Mouse (Mus musculus): ENCODE measurements at regions not wholly inside any gene's neighbourhood (a gene's known extent, or its start where the extent isn't known, plus 50 kb on each side); places are given as distances from the start of the nearest gene placed in this dataset.
A peak's percentile ranks its signal among the peaks of the same experiment; 100 is the strongest.

GRCm38 (mm10) chr14:58985838-58986237 is 156.9 kb downstream of the 1700129C05Rik start:
- H3K27me3 ChIP-seq (replicated peaks; ENCODE audit: control insufficient read depth, insufficient read depth, low read length) = no peaks in the 10 kb centered on the region
- peak overlapping the region; percentile 14; the same call in 1 of the 2 replicates for H3K27ac ChIP-seq (ENCODE audit: low read length)
- peak; percentile 86 for ATAC-seq
- no peak overlapping the region for H3K9ac ChIP-seq (replicated peaks; ENCODE audit: low read depth, low read length)
- no peak overlapping the region for H3K4me3 ChIP-seq (replicated peaks; ENCODE audit: low read length)
- WGBS = 47% methylated on average over 5 of the region's 5 CpGs
- no peaks in the 10 kb centered on the region for H3K9me3 ChIP-seq (ENCODE audit: control insufficient read depth, low read length)
- no peak overlapping the region for H3K4me2 ChIP-seq (ENCODE audit: low read length)
- H3K4me1 ChIP-seq (replicated peaks; ENCODE audit: control insufficient read depth, insufficient read depth, low read length) = peaks cover 10% of the 10 kb centered on the region
- no peaks in the 10 kb centered on the region for H3K36me3 ChIP-seq (ENCODE audit: control insufficient read depth, insufficient read depth)

- H3K27ac ChIP-seq (ENCODE audit: low read length) = no peak overlapping the region
- H3K36me3 ChIP-seq (ENCODE audit: control insufficient read depth, insufficient read depth) = no peaks in the 10 kb centered on the region
- WGBS = 84% methylated on average over 4 of the region's 4 CpGs
- H3K27me3 ChIP-seq (replicated peaks; ENCODE audit: control insufficient read depth, insufficient read depth, low read length) = no peaks in the 10 kb centered on the region
- ATAC-seq = no peak
- H3K4me1 ChIP-seq (replicated peaks; ENCODE audit: control insufficient read depth, insufficient read depth, low read length) = no peaks in the 10 kb centered on the region
- no peak overlapping the region for H3K9ac ChIP-seq (replicated peaks; ENCODE audit: low read depth, low read length)
- H3K9me3 ChIP-seq (ENCODE audit: control insufficient read depth, low read length) = no peaks in the 10 kb centered on the region
- H3K4me3 ChIP-seq (replicated peaks; ENCODE audit: low read length) = no peak overlapping the region
- H3K4me2 ChIP-seq (ENCODE audit: low read length) = no peak overlapping the region
Measured at GRCm38 (mm10) chr14:58976791-58977190, 165.9 kb downstream of the 1700129C05Rik start.

GRCm38 (mm10) chr14:58969248-58969647 is 173.4 kb downstream of the 1700129C05Rik start:
- H3K27ac ChIP-seq (ENCODE audit: low read length) = no peak overlapping the region
- H3K9me3 ChIP-seq (ENCODE audit: control insufficient read depth, low read length) = no peaks in the 10 kb centered on the region
- WGBS = 71% methylated on average over 3 of the region's 3 CpGs
- H3K9ac ChIP-seq (replicated peaks; ENCODE audit: low read depth, low read length) = no peak overlapping the region
- no peaks in the 10 kb centered on the region for H3K36me3 ChIP-seq (ENCODE audit: control insufficient read depth, insufficient read depth)
- no peak overlapping the region for H3K4me2 ChIP-seq (ENCODE audit: low read length)
- ATAC-seq = no peak
- no peaks in the 10 kb centered on the region for H3K4me1 ChIP-seq (replicated peaks; ENCODE audit: control insufficient read depth, insufficient read depth, low read length)
- no peaks in the 10 kb centered on the region for H3K27me3 ChIP-seq (replicated peaks; ENCODE audit: control insufficient read depth, insufficient read depth, low read length)
- no peak overlapping the region for H3K4me3 ChIP-seq (replicated peaks; ENCODE audit: low read length)

- Histone ChIP-seq H3K4me1 (replicated peaks; ENCODE audit: control insufficient read depth, insufficient read depth, low read length) (no peaks in the 10 kb centered on the region), H3K27me3 (replicated peaks; ENCODE audit: control insufficient read depth, insufficient read depth, low read length) (no peaks in the 10 kb centered on the region), H3K9ac (replicated peaks; ENCODE audit: low read depth, low read length) (no peak overlapping the region), H3K4me3 (replicated peaks; ENCODE audit: low read length) (no peak overlapping the region), H3K36me3 (ENCODE audit: control insufficient read depth, insufficient read depth) (no peaks in the 10 kb centered on the region), H3K4me2 (ENCODE audit: low read length) (no peak overlapping the region), H3K9me3 (ENCODE audit: control insufficient read depth, low read length) (no peaks in the 10 kb centered on the region), H3K27ac (ENCODE audit: low read length) (no peak overlapping the region)
- no peak for ATAC-seq
- WGBS = 95% methylated on average over 5 of the region's 5 CpGs
Measured at GRCm38 (mm10) chr14:58967975-58968374, 174.7 kb downstream of the 1700129C05Rik start.

GRCm38 (mm10) chr14:58967163-58967562 is 175.5 kb downstream of the 1700129C05Rik start:
- no peak overlapping the region for H3K4me2 ChIP-seq (ENCODE audit: low read length)
- H3K4me3 ChIP-seq (replicated peaks; ENCODE audit: low read length) = no peak overlapping the region
- ATAC-seq = no peak
- H3K27me3 ChIP-seq (replicated peaks; ENCODE audit: control insufficient read depth, insufficient read depth, low read length) = no peaks in the 10 kb centered on the region
- H3K36me3 ChIP-seq (ENCODE audit: control insufficient read depth, insufficient read depth) = no peaks in the 10 kb centered on the region
- WGBS = 72% methylated on average over 1 of the region's 1 CpGs
- H3K27ac ChIP-seq (ENCODE audit: low read length) = no peak overlapping the region
- no peak overlapping the region for H3K9ac ChIP-seq (replicated peaks; ENCODE audit: low read depth, low read length)
- no peaks in the 10 kb centered on the region for H3K9me3 ChIP-seq (ENCODE audit: control insufficient read depth, low read length)
- H3K4me1 ChIP-seq (replicated peaks; ENCODE audit: control insufficient read depth, insufficient read depth, low read length) = no peaks in the 10 kb centered on the region

GRCm38 (mm10) chr14:58944958-58945357 is 197.7 kb downstream of the 1700129C05Rik start:
- H3K4me3 ChIP-seq (replicated peaks; ENCODE audit: low read length) = no peak overlapping the region
- H3K27ac ChIP-seq (ENCODE audit: low read length) = no peak overlapping the region
- WGBS = 98% methylated on average over 2 of the region's 2 CpGs
- H3K9me3 ChIP-seq (ENCODE audit: control insufficient read depth, low read length) = no peaks in the 10 kb centered on the region
- no peak overlapping the region for H3K4me2 ChIP-seq (ENCODE audit: low read length)
- no peak for ATAC-seq
- H3K36me3 ChIP-seq (ENCODE audit: control insufficient read depth, insufficient read depth) = no peaks in the 10 kb centered on the region
- no peaks in the 10 kb centered on the region for H3K4me1 ChIP-seq (replicated peaks; ENCODE audit: control insufficient read depth, insufficient read depth, low read length)
- H3K27me3 ChIP-seq (replicated peaks; ENCODE audit: control insufficient read depth, insufficient read depth, low read length) = no peaks in the 10 kb centered on the region
- no peak overlapping the region for H3K9ac ChIP-seq (replicated peaks; ENCODE audit: low read depth, low read length)

- Histone ChIP-seq H3K4me2 (ENCODE audit: low read length) (no peak overlapping the region), H3K27ac (ENCODE audit: low read length) (no peak overlapping the region), H3K36me3 (ENCODE audit: control insufficient read depth, insufficient read depth) (no peaks in the 10 kb centered on the region), H3K9ac (replicated peaks; ENCODE audit: low read depth, low read length) (no peak overlapping the region), H3K27me3 (replicated peaks; ENCODE audit: control insufficient read depth, insufficient read depth, low read length) (no peaks in the 10 kb centered on the region), H3K9me3 (ENCODE audit: control insufficient read depth, low read length) (no peaks in the 10 kb centered on the region), H3K4me3 (replicated peaks; ENCODE audit: low read length) (no peak overlapping the region), H3K4me1 (replicated peaks; ENCODE audit: control insufficient read depth, insufficient read depth, low read length) (peaks cover 6% of the 10 kb centered on the region; the same call in 1 of the 2 replicates)
- 97% methylated on average over 1 of the region's 1 CpGs for WGBS
- no peak for ATAC-seq
Measured at GRCm38 (mm10) chr14:58943267-58943765, 199.4 kb downstream of the 1700129C05Rik start.

GRCm38 (mm10) chr14:58939086-58939485 is 203.6 kb downstream of the 1700129C05Rik start:
- H3K27me3 ChIP-seq (replicated peaks; ENCODE audit: control insufficient read depth, insufficient read depth, low read length) = no peaks in the 10 kb centered on the region
- no peak overlapping the region for H3K27ac ChIP-seq (ENCODE audit: low read length)
- no peak overlapping the region for H3K4me3 ChIP-seq (replicated peaks; ENCODE audit: low read length)
- peaks cover 14% of the 10 kb centered on the region for H3K4me1 ChIP-seq (replicated peaks; ENCODE audit: control insufficient read depth, insufficient read depth, low read length)
- ATAC-seq = no peak
- 51% methylated on average over 1 of the region's 1 CpGs for WGBS
- no peaks in the 10 kb centered on the region for H3K9me3 ChIP-seq (ENCODE audit: control insufficient read depth, low read length)
- no peaks in the 10 kb centered on the region for H3K36me3 ChIP-seq (ENCODE audit: control insufficient read depth, insufficient read depth)
- no peak overlapping the region for H3K9ac ChIP-seq (replicated peaks; ENCODE audit: low read depth, low read length)
- no peak overlapping the region for H3K4me2 ChIP-seq (ENCODE audit: low read length)

GRCm38 (mm10) chr14:58938601-58938970 is 204.1 kb downstream of the 1700129C05Rik start:
- 7% methylated on average over 5 of the region's 5 CpGs for WGBS
- Histone ChIP-seq H3K9ac (replicated peaks; ENCODE audit: low read depth, low read length) (no peak overlapping the region), H3K27me3 (replicated peaks; ENCODE audit: control insufficient read depth, insufficient read depth, low read length) (no peaks in the 10 kb centered on the region), H3K9me3 (ENCODE audit: control insufficient read depth, low read length) (no peaks in the 10 kb centered on the region), H3K36me3 (ENCODE audit: control insufficient read depth, insufficient read depth) (no peaks in the 10 kb centered on the region), H3K4me2 (ENCODE audit: low read length) (no peak overlapping the region), H3K4me3 (replicated peaks; ENCODE audit: low read length) (no peak overlapping the region), H3K27ac (ENCODE audit: low read length) (no peak overlapping the region), H3K4me1 (replicated peaks; ENCODE audit: control insufficient read depth, insufficient read depth, low read length) (peaks cover 14% of the 10 kb centered on the region)
- no peak for ATAC-seq
